Mouse (Mus musculus) lung, adult 2 months (tissue): ENCODE measurements around the gene Dst. TPM values are rescaled to one million over a fixed set of nuclear protein-coding genes. Genes with fewer than 3 reads are reported as not detected.

Experiments used
- DNase-seq: peaks from one replicate; pipeline ENCODE4 v3.0.0; 2022
- H3K4me1 ChIP-seq: fragments of 200-500 bp; 2 replicates; pipeline ENCODE4 v1.6.1; 2011; ENCODE audit warnings: low read length; ENCODE audit not compliant: control insufficient read depth, insufficient read depth
- H3K4me3 ChIP-seq: fragments of 200-500 bp; replicated peaks from 2 replicates; pipeline ENCODE3; 2011; ENCODE audit warnings: low read depth, mild to moderate bottlenecking, control low read depth, low read length; ENCODE audit errors: extremely low read depth
- CTCF ChIP-seq: fragments of 200-500 bp; IDR thresholded peaks from 2 replicates; pipeline ENCODE4 v1.5.1; 2011; ENCODE audit warnings: mild to moderate bottlenecking, low read length, control low read depth; ENCODE audit not compliant: insufficient read depth
- POLR2A ChIP-seq: fragments of 200-500 bp; IDR thresholded peaks from 2 replicates; pipeline ENCODE4 v1.6.1; 2011; ENCODE audit warnings: low read depth, mild to moderate bottlenecking, control low read depth, low read length, borderline replicate concordance; ENCODE audit errors: extremely low read depth
- WGBS: fragments of 180-500 bp; shearing (Covaris S2); methylation state at CpG from one replicate; pipeline ENCODE4 v1.1.7; 2018; 5-methylcytosine and 5-hydroxymethylcytosine counted together
- polyA plus RNA-seq: library from polyadenylated mRNA; depleted of rRNA; stranded (reverse); fragments of >200 nt; gene quantifications from 2 replicates; pipeline ENCODE4 v1.2.3, GENCODE M21; 2012

Dst gene
- polyA plus RNA-seq, 1 experiment: 55.4 TPM

- no peaks in the 10 kb centered on the region for H3K4me1 ChIP-seq
- TF ChIP-seq CTCF: 0 out of 2 replicates have a peak, but pooled peaks have one; percentile 6
- TF ChIP-seq POLR2A: no peak
- 83% methylated on average over 2 of the region's 2 CpGs for WGBS
Observed at GRCm38 (mm10) chr1:33943943-33944342, 35.9 kb downstream of the Dst start.

GRCm38 (mm10) chr1:33944977-33945750, 37.1 kb downstream of the Dst start:
- Histone ChIP-seq H3K4me3 (no peak overlapping the region), H3K4me1 (no peaks in the 10 kb centered on the region)
- TF ChIP-seq POLR2A: no peak
- TF ChIP-seq CTCF: no peak
- 51% methylated on average over 17 of the region's 17 CpGs for WGBS
- DNase-seq: peak; percentile 36

More at GRCm38 (mm10) chr1:33943943-33944342, 35.9 kb downstream of the Dst start:
- H3K4me3 ChIP-seq: no peak overlapping the region
- DNase-seq: no peak

GRCm38 (mm10) chr1:33945756-33946155, 37.7 kb downstream of the Dst start:
- H3K4me1 ChIP-seq: no peaks in the 10 kb centered on the region
- TF ChIP-seq CTCF: no peak
- TF ChIP-seq POLR2A: no peak
- no peak overlapping the region for H3K4me3 ChIP-seq
- no peak for DNase-seq
- WGBS: 83% methylated on average over 6 of the region's 6 CpGs

- 78% methylated on average over 12 of the region's 12 CpGs for WGBS
- Histone ChIP-seq H3K4me1 (no peaks in the 10 kb centered on the region), H3K4me3 (no peak overlapping the region)
- DNase-seq: no peak
- TF ChIP-seq POLR2A (no peak), CTCF (no peak)
Observed at GRCm38 (mm10) chr1:33946601-33947395, 38.8 kb downstream of the Dst start.

GRCm38 (mm10) chr1:33947838-33948237, 39.8 kb downstream of the Dst start:
- DNase-seq: no peak
- no peaks in the 10 kb centered on the region for H3K4me1 ChIP-seq
- H3K4me3 ChIP-seq: no peak overlapping the region
- 78% methylated on average over 6 of the region's 6 CpGs for WGBS
- TF ChIP-seq CTCF (no peak), POLR2A (no peak)

GRCm38 (mm10) chr1:33948511-33948910, 40.5 kb downstream of the Dst start:
- no peaks in the 10 kb centered on the region for H3K4me1 ChIP-seq
- WGBS: 76% methylated on average over 5 of the region's 5 CpGs
- H3K4me3 ChIP-seq: no peak overlapping the region
- DNase-seq: no peak
- TF ChIP-seq POLR2A: no peak
- no peak for TF ChIP-seq CTCF

- Histone ChIP-seq H3K4me1 (no peaks in the 10 kb centered on the region), H3K4me3 (no peak overlapping the region)
- no peak for DNase-seq
- no peak for TF ChIP-seq CTCF
- no peak for TF ChIP-seq POLR2A
- WGBS: 96% methylated on average over 6 of the region's 6 CpGs
Observed at GRCm38 (mm10) chr1:33955626-33956025, 47.6 kb downstream of the Dst start.

- no peak overlapping the region for H3K4me3 ChIP-seq
- 72% methylated on average over 8 of the region's 8 CpGs for WGBS
- no peaks in the 10 kb centered on the region for H3K4me1 ChIP-seq
- no peak for TF ChIP-seq POLR2A
- TF ChIP-seq CTCF: no peak
- DNase-seq: no peak
Observed at GRCm38 (mm10) chr1:33960439-33960838, 52.4 kb downstream of the Dst start.

- Histone ChIP-seq H3K4me1 (no peaks in the 10 kb centered on the region), H3K4me3 (no peak overlapping the region)
- WGBS: 25% methylated on average over 5 of the region's 5 CpGs
- TF ChIP-seq POLR2A: no peak
- TF ChIP-seq CTCF: peak; percentile 22; the same call in 1 of the 2 replicates
- DNase-seq: no peak
Observed at GRCm38 (mm10) chr1:33964643-33965042, 56.6 kb downstream of the Dst start.

GRCm38 (mm10) chr1:33965824-33966223, 57.8 kb downstream of the Dst start:
- H3K4me3 ChIP-seq: no peak overlapping the region
- no peaks in the 10 kb centered on the region for H3K4me1 ChIP-seq
- TF ChIP-seq CTCF (no peak), POLR2A (no peak)
- no peak for DNase-seq
- 78% methylated on average over 4 of the region's 4 CpGs for WGBS
